Mouse (Mus musculus) cerebellum, adult 11-12 months (tissue): ENCODE results near the gene Stx7.

Experiments used
- DNase-seq: peaks from one replicate; pipeline ENCODE4 v3.0.0; 2022

Gene Stx7

GRCm38 (mm10) chr10:24168854-24169253 lies 19.8 kb downstream of the Stx7 start:
- DNase-seq, result no peak

- DNase-seq, result no peak
Observed at GRCm38 (mm10) chr10:24171906-24172459, 22.9 kb downstream of the Stx7 start.

GRCm38 (mm10) chr10:24173210-24174001 lies 24.3 kb downstream of the Stx7 start:
- DNase-seq, result no peak

- DNase-seq, result no peak
Observed at GRCm38 (mm10) chr10:24190392-24190791, 41.3 kb downstream of the Stx7 start.

- DNase-seq, result no peak
Observed at GRCm38 (mm10) chr10:24191977-24192376, 42.9 kb downstream of the Stx7 start.

GRCm38 (mm10) chr10:24199303-24199702 lies 50.2 kb downstream of the Stx7 start:
- DNase-seq, result no peak

- DNase-seq, result no peak
Observed at GRCm38 (mm10) chr10:24200099-24200498, 51.0 kb downstream of the Stx7 start.

GRCm38 (mm10) chr10:24210075-24210474 lies 61.0 kb downstream of the Stx7 start:
- no peak for DNase-seq

GRCm38 (mm10) chr10:24213297-24213696 lies 64.2 kb downstream of the Stx7 start:
- DNase-seq, result no peak

GRCm38 (mm10) chr10:24217558-24218268 lies 68.6 kb downstream of the Stx7 start:
- DNase-seq, result no peak

GRCm38 (mm10) chr10:24220931-24221330 lies 71.8 kb downstream of the Stx7 start:
- DNase-seq, result no peak

GRCm38 (mm10) chr10:24222911-24223310 lies 73.8 kb downstream of the Stx7 start:
- no peak for DNase-seq

GRCm38 (mm10) chr10:24223449-24224143 lies 74.5 kb downstream of the Stx7 start, which contains the start of gene Moxd1:
Gene Moxd1 (plus strand): TSS chr10:24223517.
- DNase-seq, result no peak

- DNase-seq, result no peak
Observed at GRCm38 (mm10) chr10:24224591-24224990, 75.5 kb downstream of the Stx7 start.

- no peak for DNase-seq
Observed at GRCm38 (mm10) chr10:24228318-24229183, 79.4 kb downstream of the Stx7 start.

- no peak for DNase-seq
Observed at GRCm38 (mm10) chr10:24232281-24232680, 83.2 kb downstream of the Stx7 start.

GRCm38 (mm10) chr10:24235426-24236283 lies 86.6 kb downstream of the Stx7 start:
- DNase-seq, result no peak
